Mouse (Mus musculus): ENCODE measurements around the gene Slc16a5.

- TF ChIP-seq USF1 (IDR thresholded peaks at IDR 0.05; ENCODE audit: low read depth) = no peak
- no peak for TF ChIP-seq CTCF (IDR thresholded peaks at IDR 0.05; ENCODE audit: control insufficient read depth, insufficient read depth, insufficient read length)
- TF ChIP-seq MYOD1 (IDR thresholded peaks at IDR 0.05; ENCODE audit: control insufficient read depth, insufficient read length, low read depth) = no peak
- no peak for TF ChIP-seq CEBPB (IDR thresholded peaks at IDR 0.05; ENCODE audit: low read depth)
Measured at GRCm38 (mm10) chr11:115488551-115489104, 26.4 kb downstream of the Slc16a5 start.

Data from C2C12 (cell line).